In the genomic region with DNA sequence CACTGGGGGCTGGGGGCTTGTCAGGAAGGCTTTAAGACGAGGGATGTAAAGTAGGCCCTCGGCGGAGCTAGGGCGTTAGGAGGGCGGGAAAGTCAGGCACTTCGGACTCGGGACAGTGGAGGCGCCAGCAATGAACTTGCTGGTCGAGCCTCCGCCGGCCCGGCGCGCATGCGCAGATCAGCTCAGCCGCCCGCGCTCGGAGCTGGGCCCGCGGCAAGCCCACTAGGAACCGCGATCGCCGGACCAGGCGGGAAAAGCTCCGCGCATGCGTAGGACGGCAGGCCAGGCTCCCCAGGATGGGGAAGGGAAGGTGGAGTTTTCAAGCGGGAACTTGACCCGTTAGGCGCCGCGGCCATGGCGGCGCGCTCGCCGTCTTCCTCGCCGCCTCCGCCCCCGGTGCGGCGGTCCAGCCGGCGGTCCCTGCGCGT, we compare ENCODE assay signal across 8 mouse cellular contexts. TPM values are rescaled to one million over a fixed set of nuclear protein-coding genes. Genes with fewer than 3 reads are reported as not detected.
A peak's percentile ranks its signal among the peaks of the same experiment; 100 is the strongest.
DNase-seq lines count a peak whose midpoint lies in the region; ATAC-seq and TF ChIP-seq lines count a peak whose summit lies in the region.

A gene (plus strand): TSS at position 199 of the 428 bp plus-strand sequence.

- no peak for TF ChIP-seq CTCF in C2C12 (IDR thresholded peaks at IDR 0.05; ENCODE audit: control insufficient read depth, insufficient read depth, insufficient read length)

- ATAC-seq in heart, embryonic 14.5 days (ENCODE audit: insufficient number of reproducible peaks, insufficient read depth, low FRiP score, low read depth): peak; percentile 96
- ATAC-seq in liver, embryonic 11.5 days (replicated peaks; ENCODE audit: low FRiP score): peak; percentile 84

- no peaks in the 10 kb centered on the region for H3K9me3 ChIP-seq in heart, embryonic 14.5 days (ENCODE audit: control insufficient read depth, low read length)
- peaks cover 5% of the 10 kb centered on the region; the same call in 1 of the 2 replicates for H3K9me3 ChIP-seq in liver, embryonic 11.5 days (ENCODE audit: control insufficient read depth, low read length)

- TF ChIP-seq POLR2A in myocyte (IDR thresholded peaks at IDR 0.05; ENCODE audit: insufficient read length, low read depth): peak; percentile 78

- under 1% methylated on average over 50 of the region's 50 CpGs for WGBS in heart, embryonic 14.5 days
- 2% methylated on average over 44 of the region's 50 CpGs for WGBS in liver, embryonic 11.5 days

- H3K9ac ChIP-seq in heart, embryonic 14.5 days (ENCODE audit: low read length): peak within 1 kb of the TSS; percentile 94
- peak within 1 kb of the TSS; percentile 83 for H3K9ac ChIP-seq in liver, embryonic 11.5 days (ENCODE audit: low read depth, low read length)

- H3K79me2 ChIP-seq in C2C12 (ENCODE audit: control insufficient read depth, insufficient read depth): peaks cover 9% of the 10 kb centered on the region
- H3K79me2 ChIP-seq in myocyte (ENCODE audit: control insufficient read depth, insufficient read depth): no peaks in the 10 kb centered on the region

- H3K27me3 ChIP-seq in C2C12 (ENCODE audit: control insufficient read depth, insufficient read depth, insufficient read length): no peaks in the 10 kb centered on the region
- H3K27me3 ChIP-seq in heart, embryonic 14.5 days (ENCODE audit: control insufficient read depth, insufficient read depth, low read length): no peaks in the 10 kb centered on the region
- peaks cover 3% of the 10 kb centered on the region; the same call in 1 of the 2 replicates for H3K27me3 ChIP-seq in liver, embryonic 11.5 days (replicated peaks; ENCODE audit: control insufficient read depth, insufficient read depth, low read length)
- no peaks in the 10 kb centered on the region for H3K27me3 ChIP-seq in myocyte (ENCODE audit: control insufficient read depth, insufficient read depth, insufficient read length)

- no peaks in the 10 kb centered on the region for H3K36me3 ChIP-seq in C2C12 (ENCODE audit: control insufficient read depth, insufficient read depth)
- peaks cover 4% of the 10 kb centered on the region; the same call in 1 of the 2 replicates for H3K36me3 ChIP-seq in heart, embryonic 14.5 days (ENCODE audit: control insufficient read depth, insufficient read depth, low read length)
- H3K36me3 ChIP-seq in liver, embryonic 11.5 days (ENCODE audit: control insufficient read depth, insufficient read depth, low read length): no peaks in the 10 kb centered on the region; the same call in 1 of the 2 replicates
- no peaks in the 10 kb centered on the region for H3K36me3 ChIP-seq in myocyte (ENCODE audit: control insufficient read depth, insufficient read depth)

- H3K79me3 ChIP-seq in C2C12 (ENCODE audit: low read depth): no peaks in the 10 kb centered on the region

- peak within 1 kb of the TSS; percentile 71 for H3K4me2 ChIP-seq in heart, embryonic 14.5 days (ENCODE audit: low read length)
- H3K4me2 ChIP-seq in liver, embryonic 11.5 days: peak within 1 kb of the TSS; percentile 82
- H3K4me2 ChIP-seq in myocyte (ENCODE audit: low read depth): peak within 1 kb of the TSS; percentile 93

- DNase-seq in c-Kit-negative CD71-positive TER-119-positive erythroid progenitor cells, embryonic 14.5 days (ENCODE audit: low read depth, low spot score): peak; percentile 21
- DNase-seq in fibroblast of lung, adult 2 months (ENCODE audit: low read depth): peak; percentile 82
- peak; percentile 97 for DNase-seq in kidney, postnatal 10 days
- DNase-seq in liver, embryonic 11.5 days (ENCODE audit: low spot score): peak; percentile 80
- DNase-seq in spleen, postnatal 4 days (ENCODE audit: low spot score in 2 of 2): peak; percentile 88 to 94

- peaks cover 0 to 3% of the 10 kb centered on the region in 2 experiments; a peak in 1 of 4 replicates for H3K4me1 ChIP-seq in heart, embryonic 14.5 days (ENCODE audit: control insufficient read depth in 2 of 2, insufficient read depth in 2 of 2, low read length in 2 of 2)
- H3K4me1 ChIP-seq in liver, embryonic 11.5 days (replicated peaks; ENCODE audit: control insufficient read depth, insufficient read depth, low read length): no peaks in the 10 kb centered on the region

- peak within 1 kb of the TSS; percentile 60 for H3K4me3 ChIP-seq in C2C12 (ENCODE audit: insufficient read depth, poor library complexity, severe bottlenecking)
- H3K4me3 ChIP-seq in heart, embryonic 14.5 days (ENCODE audit: control insufficient read depth in 1 of 2, insufficient read depth in 1 of 2, low read depth in 1 of 2, low read length in 2 of 2): peak within 1 kb of the TSS; percentile 77 to 79
- peak within 1 kb of the TSS; percentile 67 for H3K4me3 ChIP-seq in liver, embryonic 11.5 days (ENCODE audit: low read depth, low read length)
- peak within 1 kb of the TSS; percentile 47 for H3K4me3 ChIP-seq in myocyte

- peak within 1 kb of the TSS; percentile 85 for H3K27ac ChIP-seq in heart, embryonic 14.5 days (replicated peaks in 1 of 2; ENCODE audit: control insufficient read depth in 1 of 2, insufficient read depth in 1 of 2, low read depth in 2 of 2, low read length in 2 of 2)
- peak within 1 kb of the TSS; percentile 70 for H3K27ac ChIP-seq in liver, embryonic 11.5 days (ENCODE audit: low read depth, low read length)

- H3ac ChIP-seq in C2C12 (ENCODE audit: control insufficient read depth, insufficient read length, low read depth) (peak within 1 kb of the TSS; percentile 84), myocyte (ENCODE audit: control insufficient read depth, insufficient read length) (peak within 1 kb of the TSS; percentile 50)

TF ChIP-seq in C2C12, 6 proteins besides CTCF, POLR2A, EP300 and RAD21:
- TF ChIP-seq MYOD1 (IDR thresholded peaks at IDR 0.05; ENCODE audit: control insufficient read depth, insufficient read length, low read depth) (no peak), USF1 (IDR thresholded peaks at IDR 0.05; ENCODE audit: low read depth) (no peak), MAX (IDR thresholded peaks at IDR 0.05) (no peak), FOSL1 (IDR thresholded peaks at IDR 0.05; ENCODE audit: insufficient read depth, low read length, poor library complexity, severe bottlenecking) (no peak), CEBPB (IDR thresholded peaks at IDR 0.05; ENCODE audit: low read depth) (no peak), MYOG (IDR thresholded peaks at IDR 0.05; ENCODE audit: control insufficient read depth, extremely low read depth, insufficient read length) (no peak)
TF ChIP-seq in C2C12: peak in this region for 0.

TF ChIP-seq in myocyte, 11 proteins besides CTCF, POLR2A, EP300 and RAD21:
- TF ChIP-seq MYOG (IDR thresholded peaks at IDR 0.05; ENCODE audit: control insufficient read depth in 1 of 3, insufficient read depth in 1 of 3, insufficient read length in 2 of 3, low read depth in 2 of 3) (no peak), TCF12 (IDR thresholded peaks at IDR 0.05; ENCODE audit: insufficient read depth, poor library complexity, severe bottlenecking) (no peak), MYOD1 (IDR thresholded peaks at IDR 0.05; ENCODE audit: control insufficient read depth in 1 of 3, insufficient read length in 2 of 3, low read depth in 2 of 3) (no peak), SRF (IDR thresholded peaks at IDR 0.05; ENCODE audit: control insufficient read depth, insufficient read length, low read depth) (no peak), TCF3 (IDR thresholded peaks at IDR 0.05; ENCODE audit: insufficient read length, low read depth) (no peak), REST (IDR thresholded peaks at IDR 0.05; ENCODE audit: insufficient read depth, insufficient read length) (no peak), MAX (IDR thresholded peaks at IDR 0.05; ENCODE audit: low read depth) (no peak), E2F4 (IDR thresholded peaks at IDR 0.05; ENCODE audit: insufficient read depth) (peak; percentile 30), POLR2AphosphoS2 (IDR thresholded peaks at IDR 0.05; ENCODE audit: insufficient read length, low read depth) (peak; percentile 74), USF1 (IDR thresholded peaks at IDR 0.05; ENCODE audit: low read depth) (no peak), CEBPB (IDR thresholded peaks at IDR 0.05; ENCODE audit: insufficient read depth, poor library complexity, severe bottlenecking) (no peak)

RNA-seq across cellular contexts. Expression of the gene that starts here (rescaled TPM):
- polyA plus RNA-seq in C2C12 (2012; fragmentation: generic; extraction: Trizol): 1.8 TPM
- polyA plus RNA-seq in heart, embryonic 14.5 days (2014; fragmentation: Nextera tagmentation; extraction: Ambion mirVana): 6.5 and 7.0 TPM in 2 replicates
- 4.0 TPM in 2 replicates for polyA plus RNA-seq in liver, embryonic 11.5 days (2014; fragmentation: Nextera tagmentation; extraction: Ambion mirVana)
- 2.7 TPM for polyA plus RNA-seq in myocyte (2012; fragmentation: generic; extraction: Trizol)

Comparison
In these comparisons a context has a peak if more than half of its experiments do, and no peak if none do; other contexts are left out.
1. Peak in every context shown above with its lines: DNase-seq, ATAC-seq, H3K4me3 ChIP-seq and H3K27ac ChIP-seq.
2. DNase-seq: peak in every context shown above with its lines; median percentile 97 in kidney, postnatal 10 days; 91 in spleen, postnatal 4 days; 82 in fibroblast of lung, adult 2 months; 80 in liver, embryonic 11.5 days; 21 in c-Kit-negative CD71-positive TER-119-positive erythroid progenitor cells, embryonic 14.5 days.